ENCODE assay signal across 16 mouse cellular contexts in genomic region chr17:64260571-64260970, GRCm38 (mm10).
"Had no signal": no experiment of that assay in that cellular context is flagged by ENCODE, and none has a peak within 500 bp of the region (broad histone marks: within the 10 kb centered on the region; RNA-seq: fewer than 3 reads in every experiment).

No protein-coding gene starts in this region.

- H3K4me1 ChIP-seq: neural tube, embryonic 13.5 days; neural tube, embryonic 15.5 days; stomach, embryonic 15.5 days had no signal

- DNase-seq: retina, postnatal 1 day; right cerebral cortex, adult 18-20 months; right cerebral cortex, postnatal 14 days; right cerebral cortex, postnatal 25 days; right cerebral cortex, postnatal 4 days; spleen, adult 18-20 months; thymus, adult 18-20 months; thymus, adult 2 months; thymus, postnatal 14 days; thymus, postnatal 25 days; thymus, postnatal 36 days; thymus, postnatal 4 days had no signal

- H3K36me3 ChIP-seq: neural tube, embryonic 13.5 days; neural tube, embryonic 15.5 days; stomach, embryonic 15.5 days had no signal

- H3K4me3 ChIP-seq: neural tube, embryonic 13.5 days; neural tube, embryonic 15.5 days; stomach, embryonic 15.5 days had no signal

- H3K27ac ChIP-seq: neural tube, embryonic 13.5 days; neural tube, embryonic 15.5 days; stomach, embryonic 15.5 days; stomach, postnatal 0 days had no signal

- H3K4me2 ChIP-seq: neural tube, embryonic 13.5 days; neural tube, embryonic 15.5 days; stomach, embryonic 15.5 days had no signal

- H3K27me3 ChIP-seq: neural tube, embryonic 13.5 days; neural tube, embryonic 15.5 days; stomach, embryonic 15.5 days had no signal

- H3K9ac ChIP-seq: neural tube, embryonic 13.5 days; neural tube, embryonic 15.5 days; stomach, embryonic 15.5 days had no signal

- H3K9me3 ChIP-seq: neural tube, embryonic 13.5 days; neural tube, embryonic 15.5 days; stomach, embryonic 15.5 days had no signal
